Mouse (Mus musculus) myocyte (in vitro differentiated cells): ENCODE measurements around the gene Nxn. TPM values are rescaled to one million over a fixed set of nuclear protein-coding genes. Genes with fewer than 3 reads are reported as not detected.
A peak's percentile ranks its signal among the peaks of the same experiment; 100 is the strongest.

Experiments used
- H3K27me3 ChIP-seq: one replicate; pipeline ENCODE4 v1.6.1; 2011; ENCODE audit not compliant: control insufficient read depth, insufficient read depth, insufficient read length
- H3K36me3 ChIP-seq: one replicate; pipeline ENCODE4 v1.6.1; 2011; ENCODE audit not compliant: control insufficient read depth, insufficient read depth
- H3K4me2 ChIP-seq: one replicate; pipeline ENCODE4 v1.6.1; 2011; ENCODE audit warnings: low read depth, control low read depth
- H3K4me3 ChIP-seq: one replicate; pipeline ENCODE4 v1.5.1; 2011; ENCODE audit warnings: mild to moderate bottlenecking, control low read depth, moderate library complexity
- H3K79me2 ChIP-seq: one replicate; pipeline ENCODE4 v1.6.1; 2011; ENCODE audit not compliant: control insufficient read depth, insufficient read depth
- H3ac ChIP-seq: one replicate; pipeline ENCODE4 v1.6.1; 2011; ENCODE audit not compliant: control insufficient read depth, insufficient read length
- CEBPB ChIP-seq: IDR thresholded peaks from 2 replicates; pipeline ENCODE4 v1.6.1; 2011; ENCODE audit warnings: mild to moderate bottlenecking, moderate library complexity; ENCODE audit not compliant: poor library complexity, insufficient read depth, severe bottlenecking
- E2F4 ChIP-seq: IDR thresholded peaks from one replicate; pipeline ENCODE4 v1.6.1; 2011; ENCODE audit warnings: mild to moderate bottlenecking, control low read depth, moderate library complexity; ENCODE audit not compliant: insufficient read depth
- MAX ChIP-seq: IDR thresholded peaks from one replicate; pipeline ENCODE4 v1.6.1; 2011; ENCODE audit warnings: low read depth, mild to moderate bottlenecking, control low read depth
- MYOD1 ChIP-seq, 3 experiments: IDR thresholded peaks; one replicate each; pipeline ENCODE4 v1.6.1; 2011; ENCODE audit warnings: control low read depth in 2 of 3, low read depth in 2 of 3, mild to moderate bottlenecking in 2 of 3, moderate library complexity in 1 of 3; ENCODE audit not compliant: insufficient read length in 2 of 3, control insufficient read depth in 1 of 3
- MYOG ChIP-seq, 3 experiments: IDR thresholded peaks; one replicate each; pipeline ENCODE4 v1.6.1; 2011; ENCODE audit warnings: control low read depth in 2 of 3, low read depth in 2 of 3, mild to moderate bottlenecking in 2 of 3; ENCODE audit not compliant: insufficient read length in 2 of 3, control insufficient read depth in 1 of 3, insufficient read depth in 1 of 3
- POLR2A ChIP-seq: IDR thresholded peaks from one replicate; pipeline ENCODE4 v1.6.1; 2011; ENCODE audit warnings: low read depth, mild to moderate bottlenecking, control low read depth, moderate library complexity; ENCODE audit not compliant: insufficient read length
- POLR2AphosphoS2 ChIP-seq: IDR thresholded peaks from one replicate; pipeline ENCODE4 v1.6.1; 2011; ENCODE audit warnings: low read depth, control low read depth; ENCODE audit not compliant: insufficient read length
- REST ChIP-seq: IDR thresholded peaks from one replicate; pipeline ENCODE4 v1.6.1; 2011; ENCODE audit warnings: mild to moderate bottlenecking, control low read depth, moderate library complexity; ENCODE audit not compliant: insufficient read depth, insufficient read length
- SRF ChIP-seq: IDR thresholded peaks from one replicate; pipeline ENCODE4 v1.6.1; 2011; ENCODE audit warnings: low read depth; ENCODE audit not compliant: control insufficient read depth, insufficient read length
- TCF12 ChIP-seq: IDR thresholded peaks from one replicate; pipeline ENCODE4 v1.6.1; 2011; ENCODE audit warnings: mild to moderate bottlenecking, control low read depth; ENCODE audit not compliant: poor library complexity, insufficient read depth, severe bottlenecking
- TCF3 ChIP-seq: IDR thresholded peaks from one replicate; pipeline ENCODE4 v1.6.1; 2011; ENCODE audit warnings: low read depth, control low read depth; ENCODE audit not compliant: insufficient read length
- USF1 ChIP-seq: IDR thresholded peaks from one replicate; pipeline ENCODE4 v1.6.1; 2011; ENCODE audit warnings: low read depth, mild to moderate bottlenecking, control low read depth, moderate library complexity
- polyA plus RNA-seq: library from polyadenylated mRNA; unstranded; fragments of >200 nt; fragmentation: generic; extraction: Trizol; gene quantifications from one replicate; pipeline ENCODE4 v1.2.1, GENCODE M21; 2012; ENCODE audit warnings: missing spikeins

The Nxn gene
- polyA plus RNA-seq, 1 experiment = 76.8 TPM

GRCm38 (mm10) chr11:76305571-76305970, 93.4 kb downstream of the Nxn start:
- H3K4me2 ChIP-seq = peak overlapping the region; percentile 50
- TF ChIP-seq TCF12 = peak; percentile 58
- TF ChIP-seq TCF3 = no peak
- TF ChIP-seq MYOD1 (IDR thresholded peaks at IDR 0.05; ENCODE audit: control insufficient read depth in 1 of 3, insufficient read length in 2 of 3, low read depth in 2 of 3) = peak; percentile 61 to 90 (median 73)
- H3K4me3 ChIP-seq = no peak overlapping the region

GRCm38 (mm10) chr11:76303368-76303767, 95.6 kb downstream of the Nxn start:
- H3K27me3 ChIP-seq = no peaks in the 10 kb centered on the region
- H3ac ChIP-seq = no peak overlapping the region
- H3K4me2 ChIP-seq = no peak overlapping the region
- H3K79me2 ChIP-seq = peaks cover 49% of the 10 kb centered on the region
- TF ChIP-seq USF1 = no peak
- TF ChIP-seq MYOG (IDR thresholded peaks at IDR 0.05; ENCODE audit: control insufficient read depth in 1 of 3, insufficient read depth in 1 of 3, insufficient read length in 2 of 3, low read depth in 2 of 3) = no peak
- TF ChIP-seq TCF12 = no peak
- H3K4me3 ChIP-seq = no peak overlapping the region
- H3K36me3 ChIP-seq = no peaks in the 10 kb centered on the region

More at GRCm38 (mm10) chr11:76305571-76305970, 93.4 kb downstream of the Nxn start:
- Histone ChIP-seq H3K36me3 (no peaks in the 10 kb centered on the region), H3K27me3 (no peaks in the 10 kb centered on the region), H3K79me2 (peaks cover 45% of the 10 kb centered on the region), H3ac (no peak overlapping the region)

GRCm38 (mm10) chr11:76300862-76301261, 98.1 kb downstream of the Nxn start:
- H3K4me2 ChIP-seq = no peak overlapping the region
- H3K36me3 ChIP-seq = no peaks in the 10 kb centered on the region
- no peak overlapping the region for H3ac ChIP-seq
- no peaks in the 10 kb centered on the region for H3K27me3 ChIP-seq
- no peak overlapping the region for H3K4me3 ChIP-seq
- peaks cover 51% of the 10 kb centered on the region for H3K79me2 ChIP-seq
- TF ChIP-seq E2F4 (no peak), MAX (no peak)

GRCm38 (mm10) chr11:76298457-76299000, 100.4 kb downstream of the Nxn start:
- Histone ChIP-seq H3K36me3 (no peaks in the 10 kb centered on the region), H3K4me3 (no peak overlapping the region), H3K79me2 (peaks cover 42% of the 10 kb centered on the region), H3K27me3 (no peaks in the 10 kb centered on the region), H3ac (no peak overlapping the region), H3K4me2 (no peak overlapping the region)
- no peak for TF ChIP-seq POLR2A
- TF ChIP-seq MYOD1 (IDR thresholded peaks at IDR 0.05; ENCODE audit: control insufficient read depth in 1 of 3, insufficient read length in 2 of 3, low read depth in 2 of 3) = no peak
- TF ChIP-seq MYOG (IDR thresholded peaks at IDR 0.05; ENCODE audit: control insufficient read depth in 1 of 3, insufficient read depth in 1 of 3, insufficient read length in 2 of 3, low read depth in 2 of 3) = no peak
- TF ChIP-seq USF1 = no peak
- no peak for TF ChIP-seq POLR2AphosphoS2
- no peak for TF ChIP-seq CEBPB
- TF ChIP-seq SRF = no peak
- TF ChIP-seq TCF12 = no peak
- TF ChIP-seq E2F4 = no peak
- no peak for TF ChIP-seq MAX
- TF ChIP-seq TCF3 = no peak
- TF ChIP-seq REST = no peak

DNA sequence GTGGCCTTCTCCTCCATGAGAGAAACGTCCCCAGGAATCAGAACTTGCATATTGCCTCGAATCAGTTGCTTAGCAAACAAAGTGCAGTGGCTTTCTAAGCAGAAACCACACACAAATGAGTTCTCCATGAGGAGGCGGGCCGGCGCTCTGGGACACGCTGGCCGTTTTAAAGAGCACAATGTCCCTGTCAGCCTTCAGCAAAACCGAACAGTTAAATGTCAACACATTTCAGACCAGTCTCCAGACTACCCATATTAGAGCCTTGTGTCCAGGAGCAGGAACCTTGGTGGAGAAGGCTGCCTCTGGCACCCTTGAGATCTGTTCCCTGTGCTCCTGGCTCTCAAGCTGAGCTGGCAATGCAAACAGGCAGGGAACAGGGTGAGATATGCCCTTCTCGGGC, 101.7 kb downstream of the Nxn start:
- no peak for TF ChIP-seq REST
- TF ChIP-seq TCF3 = no peak
- TF ChIP-seq MAX = no peak
- TF ChIP-seq CEBPB = no peak
- TF ChIP-seq POLR2A = no peak
- no peak for TF ChIP-seq SRF
- no peak for TF ChIP-seq MYOG (IDR thresholded peaks at IDR 0.05; ENCODE audit: control insufficient read depth in 1 of 3, insufficient read depth in 1 of 3, insufficient read length in 2 of 3, low read depth in 2 of 3)
- no peak for TF ChIP-seq MYOD1 (IDR thresholded peaks at IDR 0.05; ENCODE audit: control insufficient read depth in 1 of 3, insufficient read length in 2 of 3, low read depth in 2 of 3)
- TF ChIP-seq POLR2AphosphoS2 = no peak
- TF ChIP-seq USF1 = no peak
- no peak for TF ChIP-seq E2F4
- TF ChIP-seq TCF12 = no peak
- Histone ChIP-seq H3K79me2 (peaks cover 46% of the 10 kb centered on the region), H3K4me3 (no peak overlapping the region)

GRCm38 (mm10) chr11:76294836-76295235, 104.1 kb downstream of the Nxn start:
- H3K27me3 ChIP-seq = no peaks in the 10 kb centered on the region
- H3K4me2 ChIP-seq = no peak overlapping the region
- H3ac ChIP-seq = no peak overlapping the region
- no peaks in the 10 kb centered on the region for H3K36me3 ChIP-seq
- H3K79me2 ChIP-seq = peaks cover 53% of the 10 kb centered on the region
- H3K4me3 ChIP-seq = no peak overlapping the region
- TF ChIP-seq TCF3 (no peak), MAX (no peak), SRF (no peak), CEBPB (no peak)

More for the DNA sequence above, 101.7 kb downstream of the Nxn start:
- no peaks in the 10 kb centered on the region for H3K36me3 ChIP-seq
- H3K27me3 ChIP-seq = no peaks in the 10 kb centered on the region
- H3K4me2 ChIP-seq = no peak overlapping the region
- H3ac ChIP-seq = no peak overlapping the region
